Mouse (Mus musculus) frontal cortex, postnatal 25 days (tissue): ENCODE data around the gene Exoc1.

Experiments used
- DNase-seq, 2 experiments: peaks; one replicate each; pipeline ENCODE4 v3.0.0; 2022; ENCODE audit warnings: low spot score in 2 of 2

Gene Exoc1

DNA sequence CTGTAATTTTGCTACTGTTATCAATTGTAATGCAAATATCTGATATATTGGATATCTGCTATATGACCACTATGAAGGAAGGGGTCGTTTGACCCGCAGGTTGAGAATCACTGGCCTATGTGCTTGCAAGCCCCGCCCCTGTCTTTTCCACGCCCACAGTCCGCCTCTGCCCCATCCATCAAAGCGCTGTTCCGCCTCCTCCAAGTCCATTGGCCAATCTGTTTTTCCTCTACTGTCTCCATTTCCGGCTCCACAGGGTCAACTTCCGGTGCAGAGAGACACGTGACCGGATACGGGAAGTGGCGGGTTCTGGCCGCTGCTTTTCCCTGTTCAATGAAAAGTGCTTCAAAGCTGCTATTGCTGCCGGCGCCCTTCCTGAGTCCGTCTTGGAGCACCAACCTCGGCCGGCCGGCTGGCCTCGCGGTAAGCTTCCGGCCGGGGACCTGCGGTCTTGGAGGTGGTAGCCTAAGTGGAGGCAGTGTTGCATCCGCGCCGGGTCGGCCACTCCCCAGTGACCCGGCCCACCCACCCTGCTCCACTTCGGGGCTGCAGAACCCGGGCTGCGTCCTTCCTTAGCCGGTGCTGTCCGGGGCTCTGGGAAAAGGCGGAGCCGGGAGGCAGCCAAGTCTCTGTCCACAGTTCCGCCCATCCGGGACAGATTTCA is at the start of gene Exoc1:
Gene Exoc1 (plus strand): TSS at position 272 of the 664 bp plus-strand sequence.
- peak; percentile 82 to 88 for DNase-seq

DNA sequence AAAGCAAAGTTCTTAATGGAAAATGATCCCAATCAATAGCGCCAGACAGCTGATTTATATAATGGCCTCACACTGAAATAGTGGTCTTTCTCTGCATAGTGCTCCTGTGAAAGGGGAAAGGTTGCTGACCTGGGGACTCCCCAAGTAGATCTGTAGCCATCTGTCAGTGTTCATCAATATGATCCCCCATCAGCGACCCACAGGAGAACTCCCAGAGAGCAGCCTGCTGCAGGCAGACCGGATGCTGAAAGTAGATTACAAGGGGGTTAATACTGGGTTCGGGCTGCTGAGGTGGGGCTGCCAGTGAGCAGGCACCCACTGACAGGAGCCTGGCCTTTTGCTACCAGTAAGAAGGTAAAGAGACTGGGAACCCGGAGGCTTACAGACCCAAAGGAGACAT is 45.3 kb upstream of the Exoc1 start, which contains the start of gene Gm7271:
Gene Gm7271 (plus strand): TSS at position 230 of the 400 bp plus-strand sequence.
- DNase-seq, result no peak

DNA sequence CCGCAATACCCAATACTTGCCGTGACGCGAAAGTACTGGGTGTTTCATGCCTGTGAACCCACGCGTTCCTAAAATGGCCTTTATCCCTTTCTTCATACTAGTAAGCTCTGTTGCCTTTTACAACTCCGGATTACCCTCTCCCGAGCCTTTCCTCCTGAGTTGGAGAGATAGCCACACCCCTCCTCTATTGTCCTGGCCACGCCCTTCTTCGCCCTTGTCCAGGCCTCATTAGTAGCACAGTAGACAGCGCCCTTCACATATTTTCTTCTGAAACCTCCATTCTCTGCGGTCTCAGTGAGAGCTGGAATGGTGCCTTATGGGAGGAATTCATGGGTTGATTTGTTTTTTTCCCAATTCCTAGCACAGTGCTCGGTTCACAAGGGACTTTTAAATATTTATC is 34.0 kb upstream of the Exoc1 start:
- DNase-seq, result no peak

DNA sequence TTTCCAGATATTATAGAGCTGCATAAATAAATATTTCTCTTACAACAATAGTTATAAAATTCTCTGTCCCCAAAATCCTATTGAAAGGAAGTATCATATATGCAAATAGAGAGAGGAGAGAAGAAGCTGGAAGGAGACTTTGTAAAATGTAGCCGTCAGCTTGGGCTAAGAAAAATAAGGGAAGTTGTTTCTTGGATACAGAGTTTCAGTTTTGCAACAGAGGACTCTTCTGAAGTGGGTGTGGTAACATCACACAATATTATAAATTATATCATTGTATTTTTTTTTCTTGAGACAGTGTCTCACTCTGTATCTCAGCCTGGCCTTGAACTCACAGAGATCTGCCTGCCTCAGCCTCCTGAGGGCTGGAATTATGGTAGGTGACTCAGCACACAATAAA is 6.7 kb upstream of the Exoc1 start:
- DNase-seq, result no peak

DNA sequence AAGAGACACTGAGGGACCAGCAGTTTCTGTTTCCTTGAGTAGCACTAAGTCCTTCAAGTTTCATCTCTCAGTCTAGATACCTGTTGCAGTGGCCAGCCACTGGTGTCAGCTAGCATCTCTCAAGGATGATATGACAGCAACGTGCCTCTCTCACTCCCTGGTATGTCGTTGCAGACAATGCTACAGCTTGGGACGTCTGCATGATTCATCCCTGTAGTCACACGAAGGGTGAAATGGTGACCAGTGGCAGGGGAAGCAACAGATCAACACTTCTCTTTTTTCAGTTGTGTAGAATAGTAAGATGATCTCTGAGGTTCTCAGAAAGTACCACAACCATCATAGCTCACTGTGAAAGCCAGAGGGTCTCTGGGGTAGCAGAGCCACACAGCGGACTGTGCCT is 4.5 kb upstream of the Exoc1 start:
- DNase-seq, result no peak

DNA sequence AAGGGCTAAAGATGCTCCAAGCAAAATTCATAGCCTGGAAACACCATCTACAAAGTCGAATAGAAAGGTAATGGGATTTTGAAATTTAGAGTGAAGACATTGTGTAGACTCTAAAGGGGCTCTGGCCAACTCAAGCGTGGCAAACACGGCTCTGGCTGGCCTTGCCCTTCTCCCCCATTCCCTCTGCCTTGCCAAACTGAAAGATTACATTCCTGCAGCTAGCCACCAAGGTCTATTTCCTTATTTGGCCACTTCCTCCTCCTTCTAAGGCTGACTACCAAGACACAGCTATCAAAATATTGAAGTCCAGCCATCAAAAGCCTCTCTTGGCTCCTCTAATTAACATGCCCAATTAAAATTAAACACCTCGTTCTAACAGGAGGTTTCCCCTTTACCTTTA is 4.0 kb upstream of the Exoc1 start:
- no peak for DNase-seq

DNA sequence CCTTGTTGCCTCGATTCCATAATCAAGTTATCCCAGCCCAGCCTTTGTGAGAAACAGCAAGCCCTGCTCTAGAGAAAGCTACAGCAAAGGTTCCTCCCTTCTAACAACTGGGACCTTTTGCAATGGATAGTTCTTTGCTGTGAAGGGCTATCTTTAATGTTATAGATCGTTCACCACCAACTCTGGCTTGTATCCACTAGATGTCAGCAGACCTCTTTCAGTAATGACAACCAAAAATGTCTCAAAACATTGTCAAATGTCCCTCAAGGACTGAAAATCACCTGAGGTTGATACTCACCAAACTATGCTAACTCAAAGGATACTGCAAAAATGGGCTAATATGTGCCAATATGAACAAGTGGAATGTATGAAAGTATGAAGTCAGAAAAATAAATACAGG is 3.3 kb upstream of the Exoc1 start:
- no peak for DNase-seq

DNA sequence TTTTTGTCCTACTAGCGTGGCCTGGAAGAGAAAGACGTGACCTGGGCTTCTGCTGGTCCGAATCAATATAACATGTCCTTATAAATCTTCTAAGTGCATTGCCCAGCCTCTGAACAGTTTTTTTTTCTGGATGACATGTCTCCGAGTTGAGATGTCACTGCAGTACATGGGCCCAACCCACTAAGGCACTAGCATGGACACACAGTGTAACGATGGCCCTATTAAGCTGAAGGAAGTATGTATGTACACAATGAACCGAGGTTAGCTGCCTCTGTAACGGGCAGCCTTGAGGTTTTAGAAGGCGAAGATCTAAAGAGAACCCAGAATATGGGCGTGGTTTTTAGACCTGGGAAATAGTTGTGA is 574 bp downstream of the Exoc1 start:
- DNase-seq, result no peak

DNA sequence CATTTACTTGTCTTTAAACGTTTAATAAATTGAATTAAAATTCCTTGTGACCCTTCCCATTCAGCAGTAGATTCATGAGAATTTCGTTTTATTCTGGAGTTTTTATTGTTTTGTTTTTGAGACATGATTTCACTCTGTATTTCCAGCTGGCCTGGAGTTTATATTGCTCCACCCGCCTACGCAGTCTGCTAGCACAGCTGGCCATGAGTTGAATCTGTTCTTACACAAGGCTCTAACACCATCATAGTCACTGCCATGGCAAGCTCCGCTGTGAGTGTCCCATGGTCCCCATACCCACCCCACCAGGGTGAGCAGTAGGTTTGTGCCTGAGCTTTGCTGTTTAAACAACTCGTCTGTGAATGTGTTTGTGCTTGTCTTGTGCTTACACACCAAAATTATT is 4.1 kb downstream of the Exoc1 start:
- DNase-seq, result no peak

DNA sequence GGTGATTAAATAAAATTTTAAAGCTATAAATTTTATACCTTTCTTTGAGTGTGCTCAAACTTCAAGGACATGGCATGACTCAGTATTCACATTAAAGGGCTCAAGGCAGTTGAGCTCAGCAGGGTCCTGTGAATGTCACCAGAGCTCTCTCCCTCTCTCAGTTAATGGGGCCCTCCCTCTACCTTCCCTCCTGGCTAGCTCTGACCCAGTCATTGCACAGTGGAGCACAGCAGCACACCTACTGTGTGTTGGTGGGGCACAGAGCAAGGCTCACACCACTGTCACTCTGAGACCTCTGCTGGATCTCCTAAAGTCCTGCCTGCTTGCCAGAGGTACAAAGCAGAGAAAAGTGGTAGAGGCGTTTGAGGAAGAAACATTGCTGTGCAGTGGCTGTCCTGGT is 7.1 kb downstream of the Exoc1 start:
- DNase-seq, result no peak

DNA sequence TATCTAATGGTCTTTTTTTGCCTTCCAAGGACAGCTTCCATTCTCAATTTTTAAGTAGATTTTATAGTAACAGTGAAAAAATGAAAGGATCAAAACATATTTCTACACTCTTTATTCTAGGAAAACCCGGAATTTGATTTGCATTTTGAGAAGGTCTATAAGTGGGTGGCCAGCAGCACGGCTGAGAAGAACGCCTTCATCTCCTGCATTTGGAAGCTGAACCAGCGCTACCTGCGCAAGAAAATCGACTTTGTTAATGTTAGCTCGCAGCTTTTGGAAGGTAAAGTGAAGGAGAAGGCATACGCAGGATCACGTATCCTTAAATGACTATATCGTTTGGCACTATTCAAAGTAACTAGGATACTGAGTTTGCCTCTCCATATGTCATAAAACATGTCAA is 8.5 kb downstream of the Exoc1 start:
- no peak for DNase-seq

DNA sequence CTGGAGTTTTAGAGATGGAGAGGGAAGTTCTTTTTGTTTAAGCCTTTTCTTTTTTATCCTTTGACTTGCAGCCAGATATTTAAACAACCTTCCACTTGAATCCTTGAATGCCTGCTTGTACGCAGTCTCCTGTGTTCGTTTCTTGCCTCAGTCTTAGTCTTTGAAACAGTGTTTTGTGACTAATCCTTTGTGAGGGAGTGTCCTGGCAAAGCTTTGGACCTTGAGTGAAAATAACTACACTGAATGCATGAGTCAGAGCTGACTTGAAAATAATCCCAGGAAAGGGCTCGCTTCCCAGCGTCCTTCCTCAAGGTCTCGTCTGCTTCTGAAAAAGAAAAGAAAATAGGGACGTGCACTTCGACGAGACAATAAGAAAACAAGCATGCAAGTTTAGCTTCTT is 11.1 kb downstream of the Exoc1 start:
- no peak for DNase-seq

DNA sequence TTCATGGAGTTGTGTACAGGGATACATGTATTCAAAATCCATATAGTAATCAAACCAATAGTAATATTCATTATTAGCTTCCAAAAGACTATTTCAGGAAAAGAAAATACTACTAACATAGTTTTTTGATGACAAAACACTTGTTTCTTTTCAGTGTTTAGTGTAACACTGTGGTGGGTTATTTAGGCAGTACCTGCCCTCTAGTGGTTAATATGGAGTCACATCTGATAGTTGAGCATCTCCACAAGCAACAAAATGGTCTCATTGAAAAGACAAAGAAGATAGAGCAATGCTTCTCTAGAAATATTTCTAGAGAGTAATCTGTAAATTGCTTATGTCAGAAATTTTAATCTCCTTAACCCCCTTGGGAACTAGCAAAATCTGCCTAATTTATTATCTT is 11.7 kb downstream of the Exoc1 start:
- DNase-seq, result no peak

DNA sequence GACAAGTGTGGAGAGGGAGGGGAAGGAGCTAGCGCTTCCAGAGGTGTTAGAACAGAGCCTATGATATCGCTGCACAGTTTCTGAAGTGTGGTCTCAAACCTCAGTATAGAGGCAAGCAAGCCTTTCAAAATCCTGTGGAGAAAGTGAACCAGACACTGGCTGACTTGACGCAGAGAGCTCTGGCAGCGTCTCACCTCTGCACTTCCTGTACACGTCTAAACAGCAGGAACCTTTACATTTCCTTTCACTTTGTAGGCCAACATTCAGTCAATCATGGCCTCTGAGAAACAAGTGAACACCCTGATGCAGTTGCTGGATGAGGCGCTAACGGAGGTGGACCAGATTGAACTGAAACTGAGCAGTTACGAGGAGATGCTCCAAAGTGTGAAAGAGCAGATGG is 14.1 kb downstream of the Exoc1 start:
- DNase-seq, result no peak

DNA sequence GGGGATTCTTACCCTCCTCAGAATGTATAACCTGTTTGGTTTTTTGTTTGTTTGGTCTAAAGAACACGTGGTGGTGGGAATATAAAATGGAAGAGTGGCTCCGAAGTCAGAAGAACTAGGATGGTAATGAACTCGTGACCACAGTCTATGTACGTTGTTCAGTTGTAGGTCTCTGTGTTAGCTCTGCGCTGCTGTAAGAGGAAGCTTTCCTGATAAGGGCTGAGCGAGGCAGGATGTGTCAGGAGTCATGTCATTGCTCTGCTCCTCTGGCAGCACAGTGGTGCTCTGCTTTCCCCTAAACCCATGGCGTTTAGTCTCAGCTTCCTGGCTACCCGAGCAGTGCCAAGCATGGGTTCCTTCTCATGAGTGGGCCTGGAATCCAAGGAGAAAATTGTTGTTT is 21.3 kb downstream of the Exoc1 start:
- no peak for DNase-seq

DNA sequence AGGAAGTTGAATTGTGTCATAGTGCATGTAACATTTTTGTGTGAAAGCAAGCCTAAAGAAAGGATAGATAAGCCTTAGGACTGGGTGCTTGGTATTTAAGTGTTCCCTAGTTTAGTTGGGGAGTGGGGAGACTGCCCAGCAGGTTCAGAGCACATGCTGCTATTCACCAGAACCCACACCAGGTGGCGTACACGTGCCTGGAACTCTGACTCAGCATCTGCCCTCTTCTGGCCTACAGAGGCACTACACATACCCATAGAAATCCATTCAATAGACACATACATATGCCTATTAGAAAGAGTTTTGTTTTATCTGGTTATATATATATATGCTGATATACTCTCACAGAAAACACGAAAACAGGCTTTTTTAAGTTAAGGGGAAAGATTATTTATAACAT is 36.2 kb downstream of the Exoc1 start:
- peak; percentile 35 for DNase-seq

DNA sequence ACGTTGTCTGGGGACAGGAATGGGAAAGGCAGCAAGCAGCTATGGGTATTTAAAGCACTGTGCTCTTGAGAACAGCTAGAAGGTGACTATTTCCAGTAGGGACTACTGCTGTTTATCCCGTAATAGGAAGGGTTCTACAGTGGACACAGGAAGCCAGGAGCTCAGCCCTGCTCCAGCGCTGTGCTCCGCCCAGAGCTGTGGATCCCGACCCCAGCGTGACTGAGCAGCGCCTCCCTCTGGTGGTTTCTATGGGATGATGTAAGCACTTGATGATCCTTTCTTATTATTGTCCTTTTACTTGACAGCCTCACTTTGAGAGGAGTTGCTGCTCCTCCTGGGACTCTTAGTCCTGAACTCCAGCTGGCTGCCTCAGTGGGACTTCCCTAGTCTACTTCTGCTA is 45.1 kb downstream of the Exoc1 start:
- DNase-seq, result no peak

DNA sequence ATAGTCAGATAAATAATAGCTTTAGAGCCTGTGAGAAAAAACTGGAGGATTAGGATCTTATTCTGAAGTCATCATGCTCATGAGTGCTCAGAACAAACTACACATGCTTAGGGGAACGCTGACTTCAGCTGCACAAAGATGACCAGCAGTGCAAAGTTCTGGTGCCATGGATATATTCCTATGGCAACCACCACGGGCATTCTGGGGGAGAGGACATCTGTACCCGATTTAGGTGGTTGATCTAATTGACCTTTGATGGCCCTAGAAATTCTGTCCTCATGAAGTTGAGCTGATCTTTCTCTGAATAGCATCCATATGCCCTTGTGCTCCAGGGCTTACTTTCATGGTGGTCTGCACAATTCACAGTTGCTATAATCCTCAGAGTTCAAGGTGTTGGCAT is 47.9 kb downstream of the Exoc1 start:
- DNase-seq, result no peak

DNA sequence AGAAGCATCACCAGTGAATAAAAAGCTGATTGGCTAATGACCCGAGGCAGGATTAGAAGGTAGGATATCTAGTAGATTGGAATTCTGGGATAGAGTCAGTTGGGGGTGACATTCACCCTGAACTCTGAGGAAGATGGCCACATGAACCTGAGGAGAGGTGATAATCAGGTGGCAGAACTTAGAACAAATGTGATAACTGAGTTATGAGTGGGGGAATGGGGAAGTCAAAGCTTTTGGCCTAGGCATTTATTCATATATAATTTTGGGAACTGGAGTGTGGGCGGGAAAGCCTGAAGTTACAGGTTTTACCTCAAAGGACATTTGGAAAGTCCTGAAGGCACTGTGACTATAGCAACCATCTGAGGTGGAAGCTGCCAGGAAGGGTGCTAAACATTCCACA is 56.3 kb downstream of the Exoc1 start:
- DNase-seq, result no peak

DNA sequence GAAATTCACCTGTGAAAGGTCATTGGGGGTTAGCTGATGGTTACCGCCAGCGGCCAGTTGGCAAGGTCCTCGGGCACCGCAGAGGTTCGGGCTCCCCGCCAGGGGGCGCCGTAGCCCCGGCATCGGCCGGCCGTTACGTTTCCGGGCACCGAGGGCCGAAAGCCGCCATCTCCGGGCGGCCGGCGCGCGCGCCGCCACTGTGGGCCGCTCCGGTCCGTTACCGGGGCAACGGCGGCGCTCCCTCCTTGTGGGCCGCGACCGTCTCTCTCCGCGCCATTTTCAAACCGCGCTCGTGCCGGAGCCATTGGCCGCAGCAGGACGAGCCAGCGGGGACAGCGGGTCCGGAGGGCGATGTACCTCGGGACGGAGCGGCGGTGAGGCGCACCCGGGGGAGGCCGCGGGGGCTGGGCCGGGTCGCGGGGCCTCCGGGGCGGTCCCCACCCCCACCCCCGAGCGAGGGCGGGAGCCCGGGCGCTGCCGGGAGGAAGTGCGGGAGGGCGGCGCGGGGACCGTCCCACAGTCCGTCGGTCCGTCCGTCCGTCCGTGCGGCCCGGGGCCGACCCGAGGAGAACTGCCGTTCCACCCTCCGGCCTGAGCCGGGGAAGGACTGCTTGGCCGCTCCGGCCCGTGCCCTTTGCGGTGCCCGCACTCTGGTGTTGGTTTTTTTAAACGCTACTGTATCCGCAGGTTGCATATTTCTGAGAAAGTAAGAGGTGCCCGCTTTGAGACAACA is 59.6 kb downstream of the Exoc1 start, which contains the start of gene Cep135:
Gene Cep135 (plus strand): TSS at position 148 of the 733 bp plus-strand sequence.
- DNase-seq, result peak; percentile 54 to 73

DNA sequence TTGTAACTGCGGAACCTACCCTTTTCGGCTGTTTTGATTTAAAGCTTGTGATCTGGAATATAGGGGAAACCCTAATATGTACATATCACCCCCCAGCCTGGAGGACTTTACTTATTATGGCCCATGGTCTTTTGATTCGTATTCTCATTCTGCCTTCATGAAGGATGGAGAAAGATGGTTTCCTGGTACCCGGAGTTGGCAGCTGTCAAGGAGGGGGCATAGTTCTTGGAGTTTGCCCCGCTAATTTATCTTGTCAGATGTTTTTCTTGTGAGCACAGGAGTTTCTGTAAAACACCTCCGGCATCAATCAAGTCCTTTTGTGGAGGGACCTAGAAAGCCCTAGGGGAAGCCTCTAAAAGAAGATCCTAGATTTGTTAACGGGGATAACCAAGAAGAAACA is 60.2 kb downstream of the Exoc1 start:
- DNase-seq, result no peak

DNA sequence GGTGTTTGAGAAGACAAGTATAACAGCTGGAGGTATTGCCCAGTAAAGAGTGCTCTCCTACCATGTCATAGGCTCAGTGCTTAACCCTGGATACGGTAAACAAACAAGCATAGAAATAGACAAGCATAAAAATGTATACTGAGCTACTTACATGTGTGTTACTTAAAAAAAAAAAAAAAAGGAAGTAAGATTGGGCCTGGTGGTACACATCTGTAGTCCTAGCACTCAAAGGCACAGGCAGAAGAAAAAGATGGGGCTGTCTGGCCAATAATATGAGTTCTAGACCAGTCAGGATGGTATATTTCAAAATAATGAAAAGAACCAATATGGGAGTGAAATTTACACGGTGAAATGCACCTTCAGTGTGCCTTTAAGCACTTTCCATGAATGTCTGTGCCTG is 60.9 kb downstream of the Exoc1 start:
- no peak for DNase-seq

DNA sequence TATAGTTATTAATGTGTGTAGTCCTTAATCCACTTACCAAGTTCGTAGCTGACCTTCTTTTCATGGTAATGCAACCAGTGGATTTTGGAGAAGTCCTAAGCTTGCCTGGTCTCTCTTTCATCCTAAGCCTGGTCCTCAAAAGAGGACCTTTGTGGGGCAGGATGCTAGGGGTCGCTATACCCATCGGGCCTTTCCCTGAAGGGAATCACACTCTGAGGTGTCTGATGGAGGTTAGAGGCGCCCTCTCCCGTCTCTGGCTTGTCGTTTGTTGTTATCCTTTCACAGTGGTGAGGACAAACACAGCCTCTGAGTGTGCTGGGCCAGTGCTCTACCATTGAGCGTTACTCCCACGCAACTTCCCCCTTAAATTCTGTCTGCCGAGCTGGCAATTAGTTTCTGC is 62.8 kb downstream of the Exoc1 start:
- DNase-seq, result no peak
